Mouse (Mus musculus) MEL (cell line): ENCODE measurements at regions not wholly inside any gene's neighbourhood (a gene's known extent, or its start where the extent isn't known, plus 50 kb on each side); places are given as distances from the start of the nearest gene placed in this dataset.

ENCODE experiments used
- DNase-seq: peaks from one replicate; pipeline ENCODE4 v3.0.0; 2011; ENCODE audit warnings: low read depth, low spot score
- H3K27ac ChIP-seq: 2 replicates; pipeline ENCODE4 v1.5.1; 2012; ENCODE audit warnings: low read depth, mild to moderate bottlenecking, control low read depth, low read length, moderate library complexity; ENCODE audit not compliant: control insufficient read depth
- H3K27me3 ChIP-seq, 2 experiments: fragments of 150-350 bp in 1 of 2; sonication (generic) in 1 of 2; 2 replicates each; pipeline ENCODE4 v1.6.1; 2012; ENCODE audit warnings: low read length in 2 of 2, mild to moderate bottlenecking in 2 of 2, improper control_type of control experiment in 1 of 2, moderate library complexity in 1 of 2; ENCODE audit not compliant: insufficient read depth in 2 of 2, control insufficient read depth in 1 of 2
- H3K36me3 ChIP-seq, 2 experiments: 2 replicates each; pipeline ENCODE4 v1.6.1; 2012 to 2014; ENCODE audit warnings: low read length in 2 of 2, improper control_type of control experiment in 1 of 2, inconsistent platforms in 1 of 2, mild to moderate bottlenecking in 1 of 2; ENCODE audit not compliant: insufficient read depth in 2 of 2, control insufficient read depth in 1 of 2
- H3K4me1 ChIP-seq, 2 experiments: fragments of 150-350 bp in 1 of 2; sonication (generic) in 1 of 2; 2 replicates each; pipeline ENCODE4 v1.6.1; 2012; ENCODE audit warnings: low read length in 2 of 2, improper control_type of control experiment in 1 of 2, mild to moderate bottlenecking in 1 of 2; ENCODE audit not compliant: insufficient read depth in 2 of 2, control insufficient read depth in 1 of 2
- H3K4me3 ChIP-seq, 2 experiments: fragments of 150-350 bp in 1 of 2; sonication (generic) in 1 of 2; 2 replicates each; pipeline ENCODE4 v1.5.1; 2012; ENCODE audit warnings: low read depth in 2 of 2, low read length in 2 of 2, mild to moderate bottlenecking in 2 of 2, moderate library complexity in 2 of 2, control low read depth in 1 of 2, improper control_type of control experiment in 1 of 2; ENCODE audit not compliant: control insufficient read depth in 1 of 2, insufficient read depth in 1 of 2
- H3K79me2 ChIP-seq: 2 replicates; pipeline ENCODE4 v1.6.1; 2012; ENCODE audit warnings: mild to moderate bottlenecking, low read length, moderate library complexity; ENCODE audit not compliant: control insufficient read depth, poor library complexity, insufficient read depth
- H3K9ac ChIP-seq: 2 replicates; pipeline ENCODE4 v1.6.1; 2012; ENCODE audit warnings: low read depth, mild to moderate bottlenecking, control low read depth, low read length, moderate library complexity; ENCODE audit not compliant: control insufficient read depth, poor library complexity, severe bottlenecking
- H3K9me3 ChIP-seq: fragments of 150-350 bp; sonication (generic); replicated peaks from 2 replicates; pipeline ENCODE4 v1.6.1; 2012; ENCODE audit warnings: mild to moderate bottlenecking, low read length, improper control_type of control experiment, moderate library complexity; ENCODE audit not compliant: insufficient read depth
- BHLHE40 ChIP-seq: IDR thresholded peaks from 2 replicates; pipeline ENCODE4 v1.6.1; 2012; ENCODE audit warnings: low read depth, mild to moderate bottlenecking, inconsistent platforms, low read length, improper control_type of control experiment, borderline replicate concordance
- CHD1 ChIP-seq: IDR thresholded peaks from 2 replicates; pipeline ENCODE4 v1.6.1; 2012; ENCODE audit warnings: low read depth, mild to moderate bottlenecking, inconsistent platforms, low read length, improper control_type of control experiment
- E2F4 ChIP-seq: IDR thresholded peaks from 2 replicates; pipeline ENCODE4 v1.6.1; 2011; ENCODE audit warnings: low read depth, low read length, improper control_type of control experiment, borderline replicate concordance
- ETS1 ChIP-seq: IDR thresholded peaks from 2 replicates; pipeline ENCODE4 v1.6.1; 2012; ENCODE audit warnings: low read depth, mild to moderate bottlenecking, inconsistent platforms, low read length, improper control_type of control experiment, moderate library complexity
- GABPA ChIP-seq: IDR thresholded peaks from 2 replicates; pipeline ENCODE4 v1.6.1; 2012; ENCODE audit warnings: low read depth, mild to moderate bottlenecking, inconsistent platforms, low read length, improper control_type of control experiment, moderate library complexity
- JUND ChIP-seq: IDR thresholded peaks from 2 replicates; pipeline ENCODE4 v1.6.1; 2011; ENCODE audit warnings: low read depth, mild to moderate bottlenecking, improper control_type of control experiment, low read length
- MAX ChIP-seq: IDR thresholded peaks from 2 replicates; pipeline ENCODE4 v1.6.1; 2011; ENCODE audit warnings: low read length, improper control_type of control experiment
- MAZ ChIP-seq: IDR thresholded peaks from 2 replicates; pipeline ENCODE4 v1.6.1; 2012; ENCODE audit warnings: low read depth, mild to moderate bottlenecking, inconsistent platforms, low read length, improper control_type of control experiment
- MEF2A ChIP-seq: IDR thresholded peaks from 2 replicates; pipeline ENCODE4 v1.6.1; 2014; ENCODE audit warnings: low read depth, mild to moderate bottlenecking, inconsistent platforms, low read length, improper control_type of control experiment; ENCODE audit not compliant: poor library complexity, insufficient replicate concordance, severe bottlenecking; ENCODE audit errors: extremely low read depth
- MXI1 ChIP-seq: IDR thresholded peaks from 2 replicates; pipeline ENCODE4 v1.6.1; 2011; ENCODE audit warnings: mild to moderate bottlenecking, low read depth, low read length, improper control_type of control experiment
- MYB ChIP-seq: IDR thresholded peaks from 2 replicates; pipeline ENCODE4 v1.6.1; 2011; ENCODE audit warnings: mild to moderate bottlenecking, low read depth, low read length, improper control_type of control experiment
- NRF1 ChIP-seq: IDR thresholded peaks from 2 replicates; pipeline ENCODE4 v1.6.1; 2014; ENCODE audit warnings: low read depth, mild to moderate bottlenecking, inconsistent platforms, low read length, improper control_type of control experiment, moderate library complexity; ENCODE audit not compliant: poor library complexity, insufficient read depth, severe bottlenecking
- POLR2A ChIP-seq, 2 experiments: IDR thresholded peaks; 2 replicates each; pipeline ENCODE4 v1.6.1; 2011 to 2012; ENCODE audit warnings: low read length in 2 of 2, mild to moderate bottlenecking in 2 of 2, control low read depth in 1 of 2, improper control_type of control experiment in 1 of 2, low read depth in 1 of 2, moderate library complexity in 1 of 2; ENCODE audit not compliant: control insufficient read depth in 1 of 2, insufficient read depth in 1 of 2, poor library complexity in 1 of 2
- POLR2AphosphoS5 ChIP-seq: IDR thresholded peaks from 2 replicates; pipeline ENCODE4 v1.6.1; 2012; ENCODE audit warnings: low read depth, borderline replicate concordance, mild to moderate bottlenecking, inconsistent platforms, low read length, moderate library complexity, mixed read lengths
- RCOR1 ChIP-seq: IDR thresholded peaks from 2 replicates; pipeline ENCODE4 v1.6.1; 2012; ENCODE audit warnings: low read depth, mild to moderate bottlenecking, inconsistent platforms, low read length, improper control_type of control experiment
- SMC3 ChIP-seq: IDR thresholded peaks from 2 replicates; pipeline ENCODE4 v1.6.1; 2011; ENCODE audit warnings: low read depth, low read length, improper control_type of control experiment
- TAL1 ChIP-seq: IDR thresholded peaks from 2 replicates; pipeline ENCODE4 v1.6.1; 2012; ENCODE audit warnings: mild to moderate bottlenecking, inconsistent platforms, low read length, moderate library complexity, mixed read lengths
- TBP ChIP-seq: IDR thresholded peaks from 2 replicates; pipeline ENCODE4 v1.8.0; 2011; ENCODE audit warnings: low read depth, low read length, improper control_type of control experiment
- USF1 ChIP-seq: IDR thresholded peaks from 2 replicates; pipeline ENCODE4 v1.6.1; 2014; ENCODE audit warnings: low read depth, mild to moderate bottlenecking, inconsistent platforms, low read length, improper control_type of control experiment, moderate library complexity
- USF2 ChIP-seq, 2 experiments: IDR thresholded peaks; 2 replicates each; pipeline ENCODE4 v1.6.1; 2011 to 2012; ENCODE audit warnings: improper control_type of control experiment in 2 of 2, low read length in 2 of 2, borderline replicate concordance in 1 of 2, inconsistent platforms in 1 of 2, low read depth in 1 of 2, mild to moderate bottlenecking in 1 of 2; ENCODE audit not compliant: insufficient read depth in 1 of 2
- ZC3H11A ChIP-seq: IDR thresholded peaks from 2 replicates; pipeline ENCODE4 v1.6.1; 2012; ENCODE audit warnings: low read depth, mild to moderate bottlenecking, inconsistent platforms, low read length, improper control_type of control experiment

GRCm38 (mm10) chr13:115575967-115576366 is 474.2 kb upstream of the Itga1 start:
- Histone ChIP-seq H3K4me1 (no peaks in the 10 kb centered on the region), H3K9ac (no peak overlapping the region), H3K27me3 (no peaks in the 10 kb centered on the region), H3K36me3 (no peaks in the 10 kb centered on the region), H3K4me3 (no peak overlapping the region), H3K9me3 (no peaks in the 10 kb centered on the region), H3K27ac (no peak overlapping the region), H3K79me2 (no peaks in the 10 kb centered on the region)
- no peak for TF ChIP-seq MXI1
- DNase-seq = no peak

DNA sequence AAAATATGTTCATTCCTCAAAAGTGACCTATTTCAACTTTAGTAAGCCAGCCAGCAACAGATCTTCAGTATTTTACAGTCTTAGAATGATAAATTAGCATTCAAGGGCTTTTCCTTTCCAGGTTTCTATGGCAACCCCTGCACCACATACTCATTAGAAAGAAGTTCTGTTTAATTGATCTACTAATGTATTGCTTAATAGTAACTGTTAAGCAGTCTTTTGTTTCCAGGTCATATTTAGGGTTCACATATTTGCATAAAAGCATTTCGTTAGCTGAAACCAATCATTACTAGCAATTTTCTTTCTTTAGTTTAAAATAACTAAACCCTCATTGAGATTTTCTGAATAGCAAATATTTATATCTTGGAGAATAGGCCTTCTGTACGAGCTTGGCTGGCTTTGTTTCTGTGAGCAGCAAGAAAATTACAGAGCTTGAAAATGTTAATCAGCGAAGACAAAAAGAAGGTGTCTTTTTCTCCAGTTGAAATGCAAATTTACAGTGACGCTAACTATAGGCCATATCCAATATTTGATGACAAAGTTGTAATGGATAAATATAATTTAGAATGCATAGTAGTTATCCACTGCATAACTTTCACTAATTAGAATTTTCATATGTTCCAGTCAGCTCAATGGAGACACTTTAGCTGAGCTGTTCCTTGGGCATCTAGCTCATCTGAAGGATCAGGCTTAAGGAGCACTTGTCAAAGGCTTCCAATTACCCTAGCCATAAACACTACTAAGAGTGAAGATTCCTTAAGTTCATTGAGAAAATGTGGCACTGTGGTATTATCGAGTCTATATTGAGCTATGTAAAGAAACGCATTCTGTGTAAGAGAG is 473.5 kb upstream of the Itga1 start:
- H3K4me3 ChIP-seq = no peak overlapping the region
- TF ChIP-seq MEF2A (no peak), CHD1 (no peak), MAZ (no peak), JUND (no peak), NRF1 (no peak), POLR2AphosphoS5 (no peak)
- no peaks in the 10 kb centered on the region for H3K36me3 ChIP-seq
- H3K27ac ChIP-seq = no peak overlapping the region
- DNase-seq = no peak
- H3K9ac ChIP-seq = no peak overlapping the region
- H3K9me3 ChIP-seq = no peaks in the 10 kb centered on the region
- no peaks in the 10 kb centered on the region for H3K27me3 ChIP-seq
- H3K79me2 ChIP-seq = no peaks in the 10 kb centered on the region
- no peaks in the 10 kb centered on the region for H3K4me1 ChIP-seq

DNA sequence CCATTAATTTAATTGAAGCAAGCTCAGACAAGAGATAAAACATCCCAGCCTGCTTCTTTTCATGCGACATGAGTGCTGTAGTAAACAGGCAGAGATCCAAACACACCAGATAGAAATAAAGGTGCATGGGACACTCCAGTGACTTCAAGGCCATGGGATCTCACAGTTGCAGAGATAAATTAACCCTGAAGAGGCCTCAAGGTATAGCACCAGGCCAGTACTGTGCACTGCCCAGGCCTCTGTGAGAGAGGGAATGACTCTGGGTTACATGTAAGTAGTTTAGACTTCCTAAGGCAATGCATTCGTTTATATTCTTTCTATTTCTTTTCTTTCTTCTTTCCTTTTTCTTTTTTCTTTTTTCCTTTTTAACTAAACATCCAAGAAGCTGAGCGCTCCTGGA is 439.4 kb upstream of the Itga1 start:
- DNase-seq = no peak
- Histone ChIP-seq H3K9ac (no peak overlapping the region), H3K36me3 (no peaks in the 10 kb centered on the region), H3K27me3 (0 out of 4 replicates have a peak, but pooled peaks cover 0 to 1% of the 10 kb centered on the region in 2 experiments), H3K27ac (no peak overlapping the region), H3K79me2 (no peaks in the 10 kb centered on the region), H3K4me3 (no peak overlapping the region), H3K4me1 (no peaks in the 10 kb centered on the region), H3K9me3 (no peaks in the 10 kb centered on the region)
- TF ChIP-seq SMC3 (no peak), BHLHE40 (no peak), TAL1 (no peak), MXI1 (no peak), ZC3H11A (no peak), POLR2AphosphoS5 (no peak), ETS1 (no peak), USF1 (no peak), USF2 (IDR thresholded peaks at IDR 0.05; ENCODE audit: borderline replicate concordance in 1 of 2, insufficient read depth in 1 of 2, low read depth in 1 of 2, low read length in 2 of 2) (no peak), GABPA (no peak), CHD1 (no peak), RCOR1 (no peak), E2F4 (no peak), TBP (no peak), MYB (no peak), MEF2A (no peak), POLR2A (IDR thresholded peaks at IDR 0.05; ENCODE audit: control insufficient read depth in 1 of 2, insufficient read depth in 1 of 2, low read depth in 1 of 2, low read length in 2 of 2, poor library complexity in 1 of 2) (no peak), MAX (no peak)
